Mouse (Mus musculus): ENCODE results near the gene Dner.
"Not testable (repeated sequence)": the region's sequence is repeated elsewhere in the genome, so short reads cannot be mapped to it uniquely, and the experiment has no call there.

Gene Dner

GRCm38 (mm10) chr1:84331861-84332260 is 364.2 kb downstream of the Dner start:
- not testable (repeated sequence) for DNase-seq (ENCODE audit: low spot score in 2 of 2)

GRCm38 (mm10) chr1:84325309-84325708 is 370.7 kb downstream of the Dner start:
- no peak for DNase-seq (ENCODE audit: low spot score in 2 of 2)

GRCm38 (mm10) chr1:84321327-84321726 is 374.7 kb downstream of the Dner start:
- DNase-seq (ENCODE audit: low spot score in 2 of 2), result no peak

All from right cerebral cortex, postnatal 10 days (tissue).